Mouse (Mus musculus): Measurements from ENCODE around the gene Lefty2.

The Lefty2 gene

GRCm38 (mm10) chr1:180892808-180893207 is at the start of gene Lefty2:
Gene Lefty2, plus strand, starts transcription at chr1:180893108.
- no peak for DNase-seq

- peak; percentile 91 for DNase-seq
Observed at GRCm38 (mm10) chr1:180848114-180848510, 44.8 kb upstream of the Lefty2 start.

DNA sequence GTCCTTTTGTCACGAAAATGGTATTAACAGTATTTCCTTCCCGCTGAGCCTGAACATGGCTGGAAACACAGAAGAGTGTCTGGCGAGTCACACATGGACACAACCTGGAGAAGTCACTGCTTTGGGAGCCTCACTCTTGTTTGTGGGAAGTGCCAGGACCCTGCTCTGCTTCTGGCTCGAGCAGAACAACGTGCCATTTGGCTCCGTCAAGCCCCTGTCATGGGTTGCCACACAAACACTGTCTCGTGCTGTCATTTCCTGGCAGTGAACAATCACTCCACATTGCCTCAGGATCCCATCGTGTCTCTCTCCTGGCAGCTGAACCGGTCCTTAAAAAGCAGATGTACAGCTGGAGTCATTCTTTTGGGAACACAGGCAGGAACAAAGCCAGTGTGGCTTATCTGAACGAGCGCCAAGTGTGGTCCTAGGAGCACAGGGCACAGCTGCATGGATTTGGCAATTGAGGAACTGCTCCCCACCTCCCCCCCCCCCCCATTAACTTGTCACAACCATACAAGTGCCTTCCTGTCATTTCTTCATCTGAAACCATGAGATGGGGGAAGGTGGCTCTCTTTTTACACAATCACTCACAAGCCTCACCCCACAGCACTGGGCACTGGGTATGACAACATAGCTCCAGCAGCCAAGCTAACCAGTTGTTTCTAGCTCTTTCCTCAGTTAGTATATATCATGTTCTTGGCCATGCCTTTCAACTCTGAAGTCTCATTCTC is 44.2 kb upstream of the Lefty2 start:
- peak; percentile 87 for DNase-seq

GRCm38 (mm10) chr1:180849701-180850301 is 43.1 kb upstream of the Lefty2 start:
- DNase-seq: peak; percentile 6

GRCm38 (mm10) chr1:180850316-180851270 is 42.3 kb upstream of the Lefty2 start, which contains the start of gene Sde2:
Gene Sde2, plus strand, starts transcription at chr1:180851127.
- peak; percentile 100 for DNase-seq

GRCm38 (mm10) chr1:180858763-180859162 is 34.1 kb upstream of the Lefty2 start:
- no peak for DNase-seq

DNA sequence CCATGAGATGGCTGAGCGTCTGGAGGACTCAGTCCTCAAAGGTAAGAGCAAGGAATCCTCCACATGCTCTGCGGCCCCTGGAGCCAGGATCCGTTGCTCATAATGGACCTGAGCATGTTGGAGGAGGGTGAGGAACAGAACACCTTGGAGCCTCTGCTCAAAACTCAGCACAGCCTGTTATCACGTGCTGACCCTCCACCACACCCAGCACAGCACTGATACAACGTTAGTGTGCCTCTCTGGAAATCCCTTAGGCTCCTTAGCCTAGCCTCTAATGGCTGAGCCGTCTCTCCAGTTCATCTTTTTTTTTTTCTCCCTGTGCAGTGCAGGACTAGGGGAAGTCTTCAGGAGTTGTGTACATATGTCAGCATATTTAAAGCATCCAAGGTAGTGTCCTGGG is 32.9 kb upstream of the Lefty2 start:
- DNase-seq: no peak

GRCm38 (mm10) chr1:180863606-180864005 is 29.3 kb upstream of the Lefty2 start:
- DNase-seq: peak; percentile 56

GRCm38 (mm10) chr1:180866001-180866400 is 26.9 kb upstream of the Lefty2 start:
- DNase-seq: peak; percentile 25

- peak; percentile 25 for DNase-seq
Observed at GRCm38 (mm10) chr1:180870122-180870650, 22.7 kb upstream of the Lefty2 start.

DNA sequence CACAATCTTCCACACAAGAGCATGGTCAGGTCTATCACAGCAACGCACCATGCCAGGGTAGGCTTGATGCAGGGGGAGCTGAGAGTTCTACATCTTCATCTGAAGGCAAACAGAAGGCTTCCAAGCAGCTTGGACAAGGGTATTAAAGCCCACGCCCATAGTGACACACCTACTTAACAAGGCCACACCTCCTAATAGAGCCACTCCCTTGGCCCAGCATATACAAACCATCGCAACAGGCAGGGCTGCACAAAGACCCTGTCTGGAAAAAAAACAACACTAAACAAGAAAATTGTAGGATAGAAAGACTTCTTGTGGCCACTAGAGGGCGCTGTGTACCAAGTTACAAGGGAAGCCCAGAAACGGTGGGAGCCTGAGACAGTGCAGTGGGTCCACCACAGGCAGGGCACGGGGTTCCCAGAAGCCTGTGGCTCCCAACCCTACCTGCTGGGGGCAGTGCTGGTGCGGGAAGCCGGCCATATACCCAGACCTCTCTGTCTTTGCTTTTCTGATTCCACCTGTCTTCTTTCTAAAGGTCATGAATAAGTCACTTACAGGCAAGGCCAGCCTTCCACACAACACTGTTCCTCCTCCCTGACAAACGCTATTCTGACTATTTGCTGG is 18.9 kb upstream of the Lefty2 start:
- DNase-seq: peak; percentile 65

GRCm38 (mm10) chr1:180874615-180875014 is 18.3 kb upstream of the Lefty2 start:
- DNase-seq: no peak

DNA sequence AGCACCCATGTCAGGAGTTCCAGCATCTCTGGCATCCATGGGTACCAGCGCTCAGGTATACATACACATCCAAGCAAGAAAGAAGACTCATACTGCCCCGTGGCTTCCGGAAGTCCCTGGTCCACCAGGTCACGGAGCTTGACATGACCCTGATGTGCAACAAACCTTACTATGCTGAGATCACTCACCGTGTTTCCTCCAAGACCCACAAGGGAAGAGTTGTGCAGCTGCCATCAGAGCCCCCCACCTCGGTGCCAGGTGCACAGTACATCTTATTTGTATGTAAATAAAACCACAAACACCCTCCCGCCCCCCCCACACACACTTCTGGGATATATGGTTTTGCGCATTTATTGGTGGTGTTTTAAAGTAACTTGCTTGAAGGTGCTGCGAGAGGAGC is 17.8 kb upstream of the Lefty2 start:
- no peak for DNase-seq

- DNase-seq: no peak
Observed at GRCm38 (mm10) chr1:180877466-180877865, 15.4 kb upstream of the Lefty2 start.

- DNase-seq: no peak
Observed at GRCm38 (mm10) chr1:180881768-180882167, 11.1 kb upstream of the Lefty2 start.

GRCm38 (mm10) chr1:180883731-180884130 is 9.2 kb upstream of the Lefty2 start:
- no peak for DNase-seq

GRCm38 (mm10) chr1:180884484-180884883 is 8.4 kb upstream of the Lefty2 start:
- no peak for DNase-seq

- DNase-seq: peak; percentile 97
Observed at GRCm38 (mm10) chr1:180888556-180889042, 4.3 kb upstream of the Lefty2 start.

- DNase-seq: no peak
Observed at GRCm38 (mm10) chr1:180889172-180889571, 3.7 kb upstream of the Lefty2 start.

- peak; percentile 49 for DNase-seq
Observed at GRCm38 (mm10) chr1:180889841-180890240, 3.1 kb upstream of the Lefty2 start.

DNA sequence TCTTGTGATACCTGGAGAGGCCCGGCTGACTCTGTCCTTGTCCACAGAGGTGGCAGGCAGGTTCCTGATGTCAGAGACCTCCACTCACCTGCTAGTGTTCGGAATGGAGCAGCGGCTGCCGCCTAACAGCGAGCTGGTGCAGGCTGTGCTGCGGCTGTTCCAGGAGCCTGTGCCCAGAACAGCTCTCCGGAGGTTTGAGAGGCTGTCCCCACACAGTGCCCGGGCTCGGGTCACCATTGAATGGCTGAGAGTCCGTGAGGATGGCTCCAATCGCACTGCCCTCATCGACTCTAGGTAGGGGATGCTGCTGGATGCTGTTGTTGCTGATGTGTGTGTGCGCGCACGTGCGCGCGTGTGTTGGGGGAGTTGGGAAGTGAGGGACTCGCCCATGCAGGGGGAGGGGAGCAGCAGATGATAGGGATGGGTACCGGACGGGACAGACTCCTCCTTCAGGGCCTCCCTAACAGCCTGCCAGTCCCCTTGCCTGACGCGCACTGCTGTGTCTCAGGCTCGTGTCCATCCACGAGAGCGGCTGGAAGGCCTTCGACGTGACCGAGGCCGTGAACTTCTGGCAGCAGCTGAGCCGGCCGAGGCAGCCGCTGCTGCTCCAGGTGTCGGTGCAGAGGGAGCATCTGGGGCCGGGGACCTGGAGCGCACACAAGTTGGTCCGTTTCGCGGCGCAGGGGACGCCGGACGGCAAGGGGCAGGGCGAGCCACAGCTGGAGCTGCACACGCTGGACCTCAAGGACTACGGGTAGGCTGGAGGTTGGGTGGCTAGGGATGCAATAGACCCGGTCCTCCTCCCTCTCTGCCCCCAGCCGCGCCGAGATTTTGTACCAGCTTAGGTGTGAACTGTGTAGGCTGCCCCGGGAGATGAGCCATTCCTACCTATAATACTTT is 1.4 kb downstream of the Lefty2 start:
- DNase-seq: peak; percentile 13

Measured in lung, postnatal 10 days (tissue).